Mouse (Mus musculus): Measurements from ENCODE around the gene Tceal8. TPM values are rescaled to one million over a fixed set of nuclear protein-coding genes. Genes with fewer than 3 reads are reported as not detected.
"Not testable (repeated sequence)": the region's sequence is repeated elsewhere in the genome, so short reads cannot be mapped to it uniquely, and the experiment has no call there.

Gene Tceal8
- 47.7 TPM for polyA plus RNA-seq (2012; fragmentation: generic; extraction: Trizol)

DNA sequence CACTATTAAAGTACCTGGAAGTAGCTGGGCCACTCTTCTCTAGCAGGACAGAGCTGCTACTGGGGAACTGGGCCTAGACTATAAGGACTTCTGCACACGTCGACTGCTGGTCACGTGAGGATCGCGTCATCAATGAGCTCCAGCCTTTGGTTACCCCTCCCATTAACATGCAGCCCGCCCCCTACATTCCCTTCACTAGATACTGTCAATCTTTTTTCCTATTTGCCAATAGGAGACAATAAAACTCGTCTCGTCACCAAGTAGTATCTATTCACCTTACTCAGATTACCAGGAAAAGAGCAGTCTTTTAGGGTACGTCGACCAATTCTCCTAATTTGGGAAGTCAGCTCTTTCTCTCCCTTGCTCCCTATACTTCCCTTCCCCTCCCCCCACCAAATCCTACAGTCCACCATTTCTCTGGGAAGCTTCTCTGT lies at the start of gene Tceal8:
Tceal8 (minus strand) TSS at position 225 of the 434 bp plus-strand sequence.
- peak within 1 kb of the TSS; percentile 82 for H3K4me3 ChIP-seq
- H3K27me3 ChIP-seq (ENCODE audit: control insufficient read depth, insufficient read depth, insufficient read length) = no peaks in the 10 kb centered on the region
- H3K79me2 ChIP-seq (ENCODE audit: control insufficient read depth, insufficient read depth) = peaks cover 7% of the 10 kb centered on the region
- peak within 1 kb of the TSS; percentile 62 for H3ac ChIP-seq (ENCODE audit: control insufficient read depth, insufficient read length)
- H3K4me2 ChIP-seq (ENCODE audit: low read depth) = peak within 1 kb of the TSS; percentile 77
- peak; percentile 75 for TF ChIP-seq POLR2A (IDR thresholded peaks at IDR 0.05; ENCODE audit: insufficient read length, low read depth)
- peak; percentile 22 for TF ChIP-seq SRF (IDR thresholded peaks at IDR 0.05; ENCODE audit: control insufficient read depth, insufficient read length, low read depth)
- TF ChIP-seq USF1 (IDR thresholded peaks at IDR 0.05; ENCODE audit: low read depth) = peak; percentile 98
- TF ChIP-seq POLR2AphosphoS2 (IDR thresholded peaks at IDR 0.05; ENCODE audit: insufficient read length, low read depth) = peak; percentile 64
- TF ChIP-seq REST (IDR thresholded peaks at IDR 0.05; ENCODE audit: insufficient read depth, insufficient read length) = no peak
- H3K36me3 ChIP-seq (ENCODE audit: control insufficient read depth, insufficient read depth) = no peaks in the 10 kb centered on the region

GRCm38 (mm10) chrX:136216303-136216702 lies 44.2 kb upstream of the Tceal8 start:
- no peak for TF ChIP-seq MAX (IDR thresholded peaks at IDR 0.05; ENCODE audit: low read depth)
- TF ChIP-seq TCF12 (IDR thresholded peaks at IDR 0.05; ENCODE audit: insufficient read depth, poor library complexity, severe bottlenecking) = peak; percentile 33
- TF ChIP-seq MYOG (IDR thresholded peaks at IDR 0.05; ENCODE audit: control insufficient read depth in 1 of 3, insufficient read depth in 1 of 3, insufficient read length in 2 of 3, low read depth in 2 of 3) = peak in 2 of 3 experiments; percentile 42 to 79
- TF ChIP-seq REST (IDR thresholded peaks at IDR 0.05; ENCODE audit: insufficient read depth, insufficient read length) = no peak
- no peak for TF ChIP-seq SRF (IDR thresholded peaks at IDR 0.05; ENCODE audit: control insufficient read depth, insufficient read length, low read depth)
- peak; percentile 36 to 57 (median 41) for TF ChIP-seq MYOD1 (IDR thresholded peaks at IDR 0.05; ENCODE audit: control insufficient read depth in 1 of 3, insufficient read length in 2 of 3, low read depth in 2 of 3)
- Histone ChIP-seq H3K36me3 (ENCODE audit: control insufficient read depth, insufficient read depth) (no peaks in the 10 kb centered on the region), H3K79me2 (ENCODE audit: control insufficient read depth, insufficient read depth) (no peaks in the 10 kb centered on the region), H3ac (ENCODE audit: control insufficient read depth, insufficient read length) (no peak overlapping the region), H3K4me2 (ENCODE audit: low read depth) (no peak overlapping the region), H3K4me3 (no peak overlapping the region), H3K27me3 (ENCODE audit: control insufficient read depth, insufficient read depth, insufficient read length) (no peaks in the 10 kb centered on the region)

DNA sequence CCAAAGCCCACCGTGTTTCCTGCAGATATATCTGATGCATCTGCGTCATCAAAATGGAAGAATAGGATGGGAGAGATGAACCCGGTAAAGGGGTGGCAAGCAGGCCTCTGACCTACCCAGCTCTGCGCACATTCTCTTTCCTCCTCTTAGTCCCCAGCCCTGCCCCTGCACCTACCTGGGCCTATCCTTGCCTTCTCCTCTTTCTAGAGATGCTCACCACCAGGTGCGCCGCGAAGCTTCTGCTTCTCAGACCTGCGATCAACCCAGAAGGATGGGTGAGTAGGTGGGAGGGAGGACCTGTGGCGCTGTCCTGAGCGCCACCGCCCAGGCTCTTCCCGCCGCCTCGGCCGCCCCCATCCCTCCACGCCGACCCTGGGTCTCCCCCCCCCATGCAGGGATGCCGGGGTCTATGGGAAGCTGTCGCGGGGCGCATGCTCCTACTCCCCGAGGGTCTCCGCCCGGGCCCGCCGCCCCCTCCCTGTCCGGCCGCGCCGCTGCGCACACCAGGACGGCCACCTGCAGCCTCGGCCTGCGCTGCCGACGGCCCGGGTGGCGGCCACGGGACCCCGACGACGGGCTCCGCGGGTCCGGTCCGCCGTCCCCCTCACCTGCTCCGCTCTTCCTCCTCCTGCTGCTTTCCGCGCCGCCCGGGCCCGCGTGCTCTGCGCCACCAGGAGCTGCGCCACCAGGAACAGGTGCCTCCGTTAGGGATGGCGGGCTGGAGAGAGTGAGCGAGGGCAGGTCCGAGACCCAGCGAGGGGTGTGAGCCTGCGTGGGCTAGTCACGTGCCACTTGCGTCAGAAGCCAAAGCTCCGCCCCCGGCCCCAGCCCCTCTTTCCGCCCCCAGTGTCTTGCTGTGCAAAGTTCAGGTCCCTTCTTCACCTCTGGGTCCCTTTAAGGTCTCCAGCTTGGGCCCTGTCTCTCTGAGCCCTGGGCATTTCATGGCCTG lies 42.9 kb upstream of the Tceal8 start, which contains the start of the genes Tceal7 and Bex1:
Tceal7 (plus strand) TSS at position 51 of the 949 bp plus-strand sequence.
Bex1 (minus strand) TSS at position 785 of the 949 bp plus-strand sequence.
- H3ac ChIP-seq (ENCODE audit: control insufficient read depth, insufficient read length); H3K79me2 ChIP-seq (ENCODE audit: control insufficient read depth, insufficient read depth); H3K4me2 ChIP-seq (ENCODE audit: low read depth); H3K36me3 ChIP-seq (ENCODE audit: control insufficient read depth, insufficient read depth); H3K4me3 ChIP-seq; H3K27me3 ChIP-seq (ENCODE audit: control insufficient read depth, insufficient read depth, insufficient read length): not testable (repeated sequence)

DNA sequence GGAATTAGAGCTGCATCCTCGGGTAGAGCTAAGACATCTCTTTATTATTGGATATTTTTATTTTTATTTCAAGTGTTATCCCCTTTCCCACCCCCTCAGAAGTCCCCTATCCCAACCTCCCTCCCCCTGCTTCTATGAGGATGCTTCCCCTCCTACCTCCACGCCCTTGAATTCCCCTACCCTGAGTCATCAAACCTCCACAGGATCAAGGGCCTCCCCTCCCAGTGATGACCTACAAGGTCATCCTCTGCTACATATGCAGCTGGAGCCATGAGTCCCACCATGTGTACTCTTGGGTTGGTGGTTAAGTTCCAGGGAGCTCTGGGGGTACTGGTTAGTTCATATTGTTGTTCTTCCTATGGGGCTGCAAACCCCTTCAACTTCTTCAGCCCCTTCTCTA lies 41.3 kb upstream of the Tceal8 start:
- Histone ChIP-seq H3K4me2 (ENCODE audit: low read depth) (no peak overlapping the region), H3K27me3 (ENCODE audit: control insufficient read depth, insufficient read depth, insufficient read length) (no peaks in the 10 kb centered on the region), H3K4me3 (no peak overlapping the region), H3K36me3 (ENCODE audit: control insufficient read depth, insufficient read depth) (no peaks in the 10 kb centered on the region), H3K79me2 (ENCODE audit: control insufficient read depth, insufficient read depth) (no peaks in the 10 kb centered on the region), H3ac (ENCODE audit: control insufficient read depth, insufficient read length) (no peak overlapping the region)
- TF ChIP-seq POLR2A (IDR thresholded peaks at IDR 0.05; ENCODE audit: insufficient read length, low read depth) (no peak), TCF3 (IDR thresholded peaks at IDR 0.05; ENCODE audit: insufficient read length, low read depth) (no peak), USF1 (IDR thresholded peaks at IDR 0.05; ENCODE audit: low read depth) (no peak), MAX (IDR thresholded peaks at IDR 0.05; ENCODE audit: low read depth) (no peak), SRF (IDR thresholded peaks at IDR 0.05; ENCODE audit: control insufficient read depth, insufficient read length, low read depth) (no peak), REST (IDR thresholded peaks at IDR 0.05; ENCODE audit: insufficient read depth, insufficient read length) (no peak), MYOG (IDR thresholded peaks at IDR 0.05; ENCODE audit: control insufficient read depth in 1 of 3, insufficient read depth in 1 of 3, insufficient read length in 2 of 3, low read depth in 2 of 3) (no peak), POLR2AphosphoS2 (IDR thresholded peaks at IDR 0.05; ENCODE audit: insufficient read length, low read depth) (no peak), CEBPB (IDR thresholded peaks at IDR 0.05; ENCODE audit: insufficient read depth, poor library complexity, severe bottlenecking) (no peak), E2F4 (IDR thresholded peaks at IDR 0.05; ENCODE audit: insufficient read depth) (no peak), TCF12 (IDR thresholded peaks at IDR 0.05; ENCODE audit: insufficient read depth, poor library complexity, severe bottlenecking) (no peak), MYOD1 (IDR thresholded peaks at IDR 0.05; ENCODE audit: control insufficient read depth in 1 of 3, insufficient read length in 2 of 3, low read depth in 2 of 3) (no peak)

DNA sequence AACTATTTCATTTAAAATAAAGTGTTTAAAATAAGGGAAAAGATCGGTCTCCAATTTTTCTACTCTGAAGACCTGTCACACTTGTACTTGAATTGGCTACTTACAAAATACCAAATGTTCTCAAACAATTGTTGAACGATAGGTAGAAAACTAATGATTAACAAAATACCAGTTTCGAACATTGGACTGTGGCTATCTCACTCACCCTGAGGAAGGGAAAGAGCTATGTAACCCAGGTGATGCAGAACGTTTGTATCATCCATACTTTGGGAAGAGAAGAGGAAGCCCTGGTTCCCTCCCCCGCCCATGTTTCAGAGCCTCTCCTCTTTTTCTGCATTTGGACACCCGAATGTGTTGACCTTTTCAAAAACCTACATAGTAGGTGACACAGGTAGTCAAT lies 32.3 kb upstream of the Tceal8 start:
- Histone ChIP-seq H3K4me2 (ENCODE audit: low read depth) (no peak overlapping the region), H3ac (ENCODE audit: control insufficient read depth, insufficient read length) (no peak overlapping the region), H3K27me3 (ENCODE audit: control insufficient read depth, insufficient read depth, insufficient read length) (no peaks in the 10 kb centered on the region), H3K4me3 (no peak overlapping the region), H3K79me2 (ENCODE audit: control insufficient read depth, insufficient read depth) (no peaks in the 10 kb centered on the region), H3K36me3 (ENCODE audit: control insufficient read depth, insufficient read depth) (no peaks in the 10 kb centered on the region)
- TF ChIP-seq TCF3 (IDR thresholded peaks at IDR 0.05; ENCODE audit: insufficient read length, low read depth) = no peak
- no peak for TF ChIP-seq TCF12 (IDR thresholded peaks at IDR 0.05; ENCODE audit: insufficient read depth, poor library complexity, severe bottlenecking)
- no peak for TF ChIP-seq SRF (IDR thresholded peaks at IDR 0.05; ENCODE audit: control insufficient read depth, insufficient read length, low read depth)
- TF ChIP-seq REST (IDR thresholded peaks at IDR 0.05; ENCODE audit: insufficient read depth, insufficient read length) = no peak
- TF ChIP-seq MAX (IDR thresholded peaks at IDR 0.05; ENCODE audit: low read depth) = no peak
- no peak for TF ChIP-seq POLR2A (IDR thresholded peaks at IDR 0.05; ENCODE audit: insufficient read length, low read depth)
- TF ChIP-seq USF1 (IDR thresholded peaks at IDR 0.05; ENCODE audit: low read depth) = no peak
- TF ChIP-seq MYOD1 (IDR thresholded peaks at IDR 0.05; ENCODE audit: control insufficient read depth in 1 of 3, insufficient read length in 2 of 3, low read depth in 2 of 3) = no peak
- no peak for TF ChIP-seq E2F4 (IDR thresholded peaks at IDR 0.05; ENCODE audit: insufficient read depth)
- no peak for TF ChIP-seq MYOG (IDR thresholded peaks at IDR 0.05; ENCODE audit: control insufficient read depth in 1 of 3, insufficient read depth in 1 of 3, insufficient read length in 2 of 3, low read depth in 2 of 3)
- TF ChIP-seq CEBPB (IDR thresholded peaks at IDR 0.05; ENCODE audit: insufficient read depth, poor library complexity, severe bottlenecking) = no peak
